Mouse (Mus musculus) midbrain, embryonic 15.5 days (tissue): ENCODE results near the gene Frs2. TPM values are rescaled to one million over a fixed set of nuclear protein-coding genes. Genes with fewer than 3 reads are reported as not detected.
A peak's percentile ranks its signal among the peaks of the same experiment; 100 is the strongest.

Experiments used
- ATAC-seq: fragments of 200-750 bp; cut with Nextera tagmentation; replicated peaks from 2 replicates; pipeline ENCODE4 v1.8.0; 2017; ENCODE audit warnings: moderate TSS enrichment
- H3K27ac ChIP-seq: fragments of 300-500 bp; sonication (generic); 2 replicates; pipeline ENCODE4 v1.5.1; 2015; ENCODE audit warnings: mild to moderate bottlenecking, inconsistent platforms
- H3K27me3 ChIP-seq: fragments of 300-500 bp; sonication (generic); replicated peaks from 2 replicates; pipeline ENCODE4 v1.6.1; 2015; ENCODE audit warnings: inconsistent platforms
- H3K36me3 ChIP-seq: fragments of 300-500 bp; sonication (generic); replicated peaks from 2 replicates; pipeline ENCODE4 v1.6.1; 2015; ENCODE audit warnings: inconsistent platforms
- H3K4me1 ChIP-seq: fragments of 300-500 bp; sonication (generic); 2 replicates; pipeline ENCODE4 v1.6.1; 2015; ENCODE audit warnings: inconsistent platforms
- H3K4me2 ChIP-seq: fragments of 300-500 bp; sonication (generic); 2 replicates; pipeline ENCODE4 v1.6.1; 2015; ENCODE audit warnings: inconsistent platforms, mild to moderate bottlenecking, moderate library complexity
- H3K4me3 ChIP-seq: fragments of 300-500 bp; sonication (generic); 2 replicates; pipeline ENCODE4 v1.5.1; 2015; ENCODE audit warnings: mild to moderate bottlenecking, inconsistent platforms
- H3K9ac ChIP-seq: fragments of 300-500 bp; sonication (generic); 2 replicates; pipeline ENCODE4 v1.6.1; 2015; ENCODE audit warnings: mild to moderate bottlenecking, inconsistent platforms
- H3K9me3 ChIP-seq: fragments of 300-500 bp; sonication (generic); 2 replicates; pipeline ENCODE4 v1.6.1; 2016; ENCODE audit warnings: inconsistent platforms
- WGBS: fragments of 180-500 bp; shearing (Covaris S2); methylation state at CpG from one replicate; pipeline ENCODE4 v1.1.7; 2015; ENCODE audit warnings: mixed read lengths; 5-methylcytosine and 5-hydroxymethylcytosine counted together
- polyA plus RNA-seq: library from polyadenylated mRNA; unstranded; fragments of >200 nt; fragmentation: Nextera tagmentation; extraction: Ambion mirVana; gene quantifications from 2 replicates; pipeline ENCODE4 v1.2.1, GENCODE M21; 2015

Frs2 gene
- 21.0 and 22.0 TPM in 2 replicates for polyA plus RNA-seq

DNA sequence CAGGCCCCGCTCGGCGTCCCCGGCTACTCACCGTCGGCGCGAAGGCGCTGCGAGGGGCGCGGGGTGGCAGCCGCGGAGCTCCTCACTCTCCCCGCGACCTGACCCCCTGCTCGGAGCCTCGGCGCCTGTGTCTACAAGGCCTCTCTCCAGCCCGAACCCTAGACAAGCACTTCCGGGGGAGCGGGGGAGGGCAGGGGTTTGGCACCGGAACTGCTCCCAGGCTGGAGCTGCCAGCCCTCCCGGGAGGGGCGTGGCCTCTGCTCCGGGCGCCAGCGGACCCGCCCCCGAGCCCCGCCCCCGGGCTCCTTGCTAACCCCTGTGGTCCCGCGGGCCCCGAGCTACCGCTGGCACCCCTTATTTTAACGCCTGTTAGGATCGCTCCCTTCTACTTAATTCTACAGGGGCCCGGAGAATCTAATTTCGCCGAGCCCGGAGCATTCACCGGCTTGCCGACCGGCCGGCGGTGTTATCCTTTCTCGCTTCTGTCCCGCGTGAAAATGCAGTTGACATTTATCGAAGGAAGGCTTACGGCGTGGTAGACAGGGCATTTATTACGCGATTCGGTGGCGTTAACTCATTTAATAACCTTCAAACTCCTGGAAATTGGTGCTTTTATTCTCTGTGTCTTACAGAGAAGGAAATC lies at the start of gene Frs2:
TSS of gene Frs2 (minus strand) at position 174 of the 643 bp plus-strand sequence.
- Histone ChIP-seq H3K4me3 (peak within 1 kb of the TSS; percentile 81), H3K9ac (peak within 1 kb of the TSS; percentile 88), H3K36me3 (no peaks in the 10 kb centered on the region), H3K27me3 (peaks cover 10% of the 10 kb centered on the region; the same call in 1 of the 2 replicates), H3K4me1 (peaks cover 43% of the 10 kb centered on the region), H3K4me2 (peak within 1 kb of the TSS; percentile 63), H3K27ac (peak within 1 kb of the TSS; percentile 86), H3K9me3 (no peaks in the 10 kb centered on the region)
- under 1% methylated on average over 51 of the region's 57 CpGs for WGBS
- peak; percentile 97 for ATAC-seq

DNA sequence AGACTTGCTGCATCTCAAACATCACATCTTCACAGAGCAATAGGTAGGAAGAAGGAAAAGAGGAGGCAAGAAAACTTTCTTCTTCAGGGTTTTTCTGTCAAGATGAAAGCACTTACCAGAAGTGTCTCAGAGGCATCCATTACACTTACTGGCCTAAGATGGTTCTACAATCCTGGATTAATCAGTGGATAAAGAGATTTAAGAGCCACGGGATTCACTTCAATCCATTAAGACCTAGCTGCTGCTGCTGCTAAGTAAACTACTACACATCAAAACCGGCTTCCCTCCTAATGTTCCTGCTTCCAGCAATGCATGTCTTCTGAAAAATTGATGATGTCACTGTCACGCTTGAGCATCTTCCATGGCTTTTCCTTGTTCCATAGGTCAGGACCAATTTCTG lies 48.4 kb upstream of the Frs2 start:
- 78% methylated on average over 3 of the region's 3 CpGs for WGBS

DNA sequence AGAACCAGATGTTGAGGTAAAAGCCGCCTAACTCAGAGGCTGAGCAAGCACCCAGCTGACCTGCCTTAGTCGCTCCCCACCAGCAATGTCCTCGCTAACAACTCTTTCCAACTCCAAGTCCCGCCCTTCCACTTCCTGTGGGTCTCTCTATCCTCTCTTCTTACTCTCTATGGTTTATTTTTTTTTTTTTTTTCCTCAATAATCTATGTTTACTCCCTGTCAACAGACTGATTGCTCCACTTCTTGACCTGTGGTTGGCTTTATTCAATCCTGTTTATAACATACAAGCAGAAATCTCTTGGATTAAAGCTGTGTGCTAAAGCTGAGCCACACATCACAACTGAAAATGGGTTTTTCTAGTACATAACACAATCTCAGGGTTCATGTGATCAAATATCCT lies 47.4 kb upstream of the Frs2 start:
- Histone ChIP-seq H3K4me3 (no peak overlapping the region), H3K4me2 (no peak overlapping the region), H3K4me1 (peaks cover 5% of the 10 kb centered on the region; the same call in 1 of the 2 replicates), H3K27ac (no peak overlapping the region), H3K27me3 (no peaks in the 10 kb centered on the region), H3K36me3 (no peaks in the 10 kb centered on the region), H3K9me3 (no peaks in the 10 kb centered on the region), H3K9ac (no peak overlapping the region)
- ATAC-seq: no peak
- 93% methylated on average over 4 of the region's 4 CpGs for WGBS

More for the DNA sequence above, 48.4 kb upstream of the Frs2 start:
- Histone ChIP-seq H3K36me3 (no peaks in the 10 kb centered on the region), H3K4me3 (no peak overlapping the region), H3K27ac (no peak overlapping the region), H3K9me3 (no peaks in the 10 kb centered on the region), H3K4me1 (peaks cover 5% of the 10 kb centered on the region; the same call in 1 of the 2 replicates), H3K9ac (no peak overlapping the region), H3K4me2 (no peak overlapping the region), H3K27me3 (no peaks in the 10 kb centered on the region)
- ATAC-seq: no peak

DNA sequence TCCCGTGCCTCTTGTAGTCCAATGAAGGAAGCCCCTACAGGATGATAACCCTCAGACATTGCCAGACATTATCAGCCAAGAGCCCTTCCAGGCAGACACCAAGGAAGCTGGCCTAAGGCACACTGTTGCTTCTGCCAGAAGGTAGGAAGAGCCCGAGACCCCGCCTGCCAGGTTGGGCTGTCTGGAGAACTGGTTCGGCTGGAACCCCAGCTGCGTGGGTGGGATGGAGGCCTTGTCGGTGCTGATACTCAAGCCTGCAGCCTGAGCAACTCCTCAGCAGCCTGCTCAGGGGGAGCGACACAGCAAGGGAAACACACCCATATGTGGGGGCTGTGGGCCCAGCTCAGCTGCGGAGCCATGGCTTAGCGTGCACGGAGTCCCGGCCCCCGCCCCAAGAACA lies 46.7 kb upstream of the Frs2 start:
- H3K27ac ChIP-seq: no peak overlapping the region
- H3K4me2 ChIP-seq: no peak overlapping the region
- 91% methylated on average over 12 of the region's 12 CpGs for WGBS
- H3K4me1 ChIP-seq: peaks cover 5% of the 10 kb centered on the region; the same call in 1 of the 2 replicates
- no peak overlapping the region for H3K9ac ChIP-seq
- no peaks in the 10 kb centered on the region for H3K36me3 ChIP-seq
- no peak for ATAC-seq
- no peaks in the 10 kb centered on the region for H3K9me3 ChIP-seq
- no peaks in the 10 kb centered on the region for H3K27me3 ChIP-seq
- no peak overlapping the region for H3K4me3 ChIP-seq

DNA sequence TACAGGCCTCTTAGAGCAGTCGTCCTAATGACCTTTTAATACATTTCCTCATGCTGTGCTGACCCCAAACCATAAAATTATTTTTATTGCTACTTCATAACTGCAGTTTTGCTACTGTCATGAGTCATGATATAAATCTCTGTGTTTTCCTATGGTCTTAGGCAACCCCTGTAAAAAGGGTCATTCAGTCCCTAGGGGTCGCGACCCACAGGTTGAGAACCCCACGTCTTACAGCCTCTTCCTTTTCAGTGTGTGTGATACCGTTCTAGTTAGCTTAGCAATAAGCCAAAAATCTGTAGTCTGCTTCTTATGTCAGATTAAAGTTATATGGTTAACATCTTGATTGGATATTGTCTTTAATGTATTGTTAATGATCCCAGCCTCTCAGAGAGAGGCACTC lies 45.0 kb upstream of the Frs2 start:
- no peak overlapping the region for H3K4me2 ChIP-seq
- H3K4me1 ChIP-seq: no peaks in the 10 kb centered on the region
- ATAC-seq: no peak
- no peaks in the 10 kb centered on the region for H3K9me3 ChIP-seq
- no peaks in the 10 kb centered on the region for H3K36me3 ChIP-seq
- H3K4me3 ChIP-seq: no peak overlapping the region
- no peak overlapping the region for H3K27ac ChIP-seq
- no peaks in the 10 kb centered on the region for H3K27me3 ChIP-seq
- WGBS: 72% methylated on average over 5 of the region's 5 CpGs
- H3K9ac ChIP-seq: no peak overlapping the region

DNA sequence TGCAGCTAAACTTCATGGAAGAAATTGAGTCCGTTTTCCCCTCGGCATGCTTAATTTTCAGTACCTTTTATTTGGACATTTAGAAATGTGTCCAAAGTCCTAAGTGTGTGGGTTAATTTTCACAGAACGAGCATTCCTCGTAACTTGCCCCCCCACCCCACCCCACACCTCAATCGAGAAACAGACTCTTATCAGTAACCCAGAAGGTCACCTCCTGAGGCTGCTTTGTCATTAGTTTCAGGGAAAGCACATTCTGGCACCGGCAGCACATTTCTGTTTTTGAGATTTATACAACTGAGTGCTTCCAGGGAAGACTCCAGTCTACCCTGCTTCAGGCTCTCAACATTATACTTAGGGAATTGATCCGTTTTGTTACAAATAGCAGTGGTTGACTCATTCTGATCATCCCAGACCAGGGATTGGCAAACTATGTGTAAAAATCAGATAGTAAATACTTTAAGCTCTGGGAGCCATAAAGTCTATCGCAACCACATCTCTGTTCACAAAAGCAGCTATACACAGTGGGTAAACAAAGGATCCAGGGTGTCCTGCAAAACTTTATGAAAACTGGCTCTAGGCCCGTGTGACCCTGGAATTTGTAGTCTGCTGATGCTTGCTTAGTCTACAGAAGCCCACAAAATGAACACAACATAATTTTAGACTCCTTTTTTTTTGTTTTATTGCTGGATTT lies 37.2 kb upstream of the Frs2 start:
- H3K9ac ChIP-seq: no peak overlapping the region
- H3K9me3 ChIP-seq: no peaks in the 10 kb centered on the region
- no peaks in the 10 kb centered on the region for H3K4me1 ChIP-seq
- no peak overlapping the region for H3K4me2 ChIP-seq
- H3K4me3 ChIP-seq: no peak overlapping the region
- 66% methylated on average over 9 of the region's 9 CpGs for WGBS
- H3K27me3 ChIP-seq: no peaks in the 10 kb centered on the region
- no peaks in the 10 kb centered on the region for H3K36me3 ChIP-seq
- no peak for ATAC-seq
- H3K27ac ChIP-seq: no peak overlapping the region

DNA sequence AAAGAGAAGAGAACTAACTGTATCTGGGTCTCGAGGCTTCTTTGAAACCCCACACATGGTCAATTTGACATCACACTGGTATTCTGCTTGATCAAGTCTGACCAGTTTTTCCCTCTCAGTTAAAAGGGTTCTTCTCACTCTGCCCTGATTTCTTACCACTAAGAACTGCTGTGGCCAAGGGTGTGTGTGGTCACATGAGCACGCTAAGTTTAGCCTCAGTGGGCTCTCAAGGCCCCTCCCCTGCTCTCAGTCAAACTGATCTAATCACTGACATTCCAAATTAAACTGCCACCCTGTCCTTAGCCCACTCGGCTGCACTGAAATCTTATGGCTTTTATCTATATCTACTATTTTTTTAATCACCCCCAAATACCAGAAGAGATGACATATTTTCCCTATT lies 32.8 kb upstream of the Frs2 start:
- WGBS: 60% methylated on average over 3 of the region's 3 CpGs
- ATAC-seq: no peak
- Histone ChIP-seq H3K4me3 (no peak overlapping the region), H3K4me1 (no peaks in the 10 kb centered on the region), H3K27me3 (no peaks in the 10 kb centered on the region), H3K9me3 (no peaks in the 10 kb centered on the region), H3K9ac (no peak overlapping the region), H3K27ac (no peak overlapping the region), H3K36me3 (no peaks in the 10 kb centered on the region), H3K4me2 (no peak overlapping the region)

DNA sequence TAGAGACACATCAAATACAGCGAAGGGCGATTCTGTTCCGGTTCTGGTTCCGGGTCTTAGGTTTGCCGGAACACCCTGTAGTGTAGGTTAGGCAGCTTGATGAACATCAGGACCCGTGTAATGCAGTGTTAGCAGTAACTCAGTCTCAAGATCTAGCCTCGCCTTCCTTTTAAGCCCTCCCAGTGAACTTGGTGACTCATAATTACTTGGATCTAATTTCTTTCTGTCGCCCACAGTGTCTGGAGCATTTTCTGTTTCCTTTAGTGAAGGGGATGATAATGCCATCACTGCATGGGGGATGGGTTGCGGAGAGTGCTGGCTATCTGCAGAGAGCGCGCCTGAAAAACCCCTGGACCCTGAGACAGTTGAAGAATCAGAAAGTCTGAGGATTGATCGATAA lies 26.3 kb upstream of the Frs2 start:
- Histone ChIP-seq H3K4me3 (no peak overlapping the region), H3K36me3 (no peaks in the 10 kb centered on the region), H3K27me3 (no peaks in the 10 kb centered on the region), H3K9ac (no peak overlapping the region), H3K4me1 (no peaks in the 10 kb centered on the region), H3K4me2 (peak overlapping the region; percentile 16; the same call in 1 of the 2 replicates), H3K27ac (no peak overlapping the region), H3K9me3 (no peaks in the 10 kb centered on the region)
- no peak for ATAC-seq
- WGBS: 59% methylated on average over 12 of the region's 12 CpGs

DNA sequence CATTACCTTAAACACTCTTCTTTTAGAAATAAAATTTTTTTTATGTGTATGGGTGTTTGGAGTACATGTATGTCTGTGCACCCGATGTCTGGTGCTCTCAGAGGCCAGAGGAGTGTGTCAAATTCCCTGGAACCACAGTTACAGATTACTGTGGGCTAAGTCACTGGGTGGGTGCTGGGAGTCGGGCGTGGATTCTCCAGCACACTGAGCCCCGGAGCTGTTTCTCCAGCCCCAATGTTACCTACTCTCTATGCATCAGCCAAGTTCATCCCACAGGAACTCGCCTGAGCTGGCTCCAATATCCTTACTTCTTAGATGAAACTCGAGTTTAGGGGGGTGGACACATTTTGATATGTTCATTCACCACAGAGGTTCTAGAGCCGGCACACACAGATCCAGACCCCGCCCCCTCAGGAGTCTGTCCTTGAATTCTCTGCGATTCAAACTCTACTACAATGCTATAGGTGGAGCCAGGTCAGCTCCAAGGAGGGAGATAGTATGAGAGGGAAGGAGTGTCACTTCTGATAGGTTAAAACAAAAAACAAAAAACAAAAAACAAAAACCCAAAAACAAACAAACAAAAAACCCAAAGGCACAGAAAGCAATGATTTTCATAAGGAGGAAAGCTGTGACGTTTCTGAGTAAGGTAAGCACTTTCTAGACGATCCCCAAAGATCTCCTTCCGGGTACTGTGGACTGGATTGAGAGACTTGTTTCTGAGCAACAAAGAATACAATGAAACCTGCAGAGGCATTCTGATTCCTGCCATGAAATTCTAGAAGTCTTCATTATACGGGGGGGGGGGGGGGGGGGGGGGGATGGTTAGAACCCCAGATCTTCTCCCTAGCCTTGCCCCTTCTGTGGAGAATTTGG lies 25.5 kb upstream of the Frs2 start:
- no peak overlapping the region for H3K9ac ChIP-seq
- no peaks in the 10 kb centered on the region for H3K4me1 ChIP-seq
- no peaks in the 10 kb centered on the region for H3K27me3 ChIP-seq
- H3K4me3 ChIP-seq: no peak overlapping the region
- no peaks in the 10 kb centered on the region for H3K36me3 ChIP-seq
- ATAC-seq: no peak
- no peaks in the 10 kb centered on the region for H3K9me3 ChIP-seq
- 39% methylated on average over 12 of the region's 13 CpGs for WGBS
- peak overlapping the region; percentile 16 for H3K4me2 ChIP-seq
- no peak overlapping the region for H3K27ac ChIP-seq

DNA sequence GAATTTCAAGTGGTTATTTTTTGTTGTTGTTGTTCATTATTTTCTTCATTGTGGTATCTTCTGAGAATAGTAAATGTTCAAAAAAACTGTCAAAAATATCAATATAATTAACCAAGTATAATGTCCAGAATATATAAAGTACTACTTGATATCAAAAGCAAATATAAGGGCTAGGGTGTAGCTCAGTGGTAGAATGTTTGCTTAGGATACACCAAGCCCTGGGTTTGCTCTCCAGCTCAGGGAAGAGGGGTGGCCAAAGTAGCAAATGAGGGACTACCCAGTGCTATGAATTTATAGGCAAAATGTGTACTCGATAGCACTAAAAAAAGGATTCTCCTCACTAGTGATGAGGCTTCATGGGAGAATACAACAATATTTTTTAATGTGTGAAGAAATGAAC lies 24.8 kb upstream of the Frs2 start:
- Histone ChIP-seq H3K9me3 (no peaks in the 10 kb centered on the region), H3K27me3 (no peaks in the 10 kb centered on the region), H3K36me3 (no peaks in the 10 kb centered on the region), H3K4me3 (no peak overlapping the region), H3K27ac (no peak overlapping the region), H3K9ac (no peak overlapping the region), H3K4me2 (no peak overlapping the region), H3K4me1 (no peaks in the 10 kb centered on the region)
- 91% methylated on average over 1 of the region's 1 CpGs for WGBS
- ATAC-seq: no peak

DNA sequence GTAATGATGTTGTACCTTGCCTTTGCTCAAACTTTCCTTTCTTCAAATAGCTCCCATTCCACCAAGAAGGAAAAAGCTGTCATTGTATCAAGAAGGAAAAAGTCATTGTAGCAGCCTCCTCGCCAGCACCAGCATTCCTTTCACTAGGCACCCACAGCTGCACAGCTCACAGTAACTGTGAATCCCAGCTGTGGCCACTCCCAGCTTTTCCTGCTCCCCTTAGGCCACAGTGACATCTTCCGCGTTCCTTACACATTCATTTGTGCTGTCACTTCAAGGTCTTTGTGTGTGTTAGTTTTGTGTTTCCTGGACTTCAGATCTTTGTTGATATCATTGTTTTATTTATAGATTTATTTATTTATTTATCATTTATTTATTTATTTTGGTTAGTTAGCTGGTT lies 23.7 kb upstream of the Frs2 start:
- Histone ChIP-seq H3K27me3 (no peaks in the 10 kb centered on the region), H3K9ac (no peak overlapping the region), H3K36me3 (no peaks in the 10 kb centered on the region), H3K4me2 (no peak overlapping the region), H3K27ac (no peak overlapping the region), H3K9me3 (no peaks in the 10 kb centered on the region), H3K4me3 (no peak overlapping the region), H3K4me1 (no peaks in the 10 kb centered on the region)
- 43% methylated on average over 3 of the region's 3 CpGs for WGBS
- ATAC-seq: no peak

DNA sequence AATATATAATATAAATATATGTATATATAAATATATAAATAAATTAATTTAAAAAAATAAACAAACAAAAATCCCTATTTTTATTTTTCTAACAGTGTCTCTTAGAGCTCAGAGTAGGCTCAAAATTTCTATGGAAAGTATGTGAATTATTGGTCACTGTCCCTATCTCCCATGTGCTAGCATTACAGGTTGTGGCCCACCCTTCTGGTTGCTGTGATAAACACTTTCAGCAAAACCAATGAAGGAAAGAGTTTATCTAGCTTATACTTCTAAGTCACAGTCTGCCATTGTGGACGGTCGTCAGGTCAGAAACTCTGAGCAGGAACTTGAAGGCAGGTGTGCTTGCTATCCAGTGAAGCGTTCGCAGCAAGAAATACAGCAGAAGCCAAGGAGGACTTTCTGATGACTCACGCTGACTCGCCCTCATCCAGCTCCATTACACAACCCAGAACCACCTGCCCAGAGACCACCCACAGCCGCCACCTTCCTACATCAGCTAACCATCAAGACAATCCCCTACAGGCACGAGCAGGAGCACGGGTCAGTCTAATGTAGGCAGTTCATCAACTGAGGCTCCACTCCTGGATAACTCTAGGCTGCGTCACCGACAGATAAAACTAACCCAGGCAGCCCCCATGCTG lies 18.6 kb upstream of the Frs2 start:
- ATAC-seq: no peak
- Histone ChIP-seq H3K4me1 (no peaks in the 10 kb centered on the region), H3K9me3 (no peaks in the 10 kb centered on the region), H3K4me3 (no peak overlapping the region), H3K27ac (no peak overlapping the region), H3K9ac (no peak overlapping the region), H3K36me3 (no peaks in the 10 kb centered on the region), H3K27me3 (no peaks in the 10 kb centered on the region), H3K4me2 (no peak overlapping the region)
- WGBS: 89% methylated on average over 11 of the region's 11 CpGs
